Mouse (Mus musculus) frontal cortex, postnatal 36 days (tissue): ENCODE data around the gene Tmem104.

Experiments used
- DNase-seq, 2 experiments: peaks; one replicate each; pipeline ENCODE4 v3.0.0; 2022; ENCODE audit warnings: low spot score in 2 of 2

The Tmem104 gene

GRCm38 (mm10) chr11:115279726-115280125 lies 92.4 kb downstream of the Tmem104 start:
- DNase-seq, result no peak

GRCm38 (mm10) chr11:115282295-115282694 lies 95.0 kb downstream of the Tmem104 start:
- DNase-seq, result peak in 1 of 2 experiments; percentile 28

DNA sequence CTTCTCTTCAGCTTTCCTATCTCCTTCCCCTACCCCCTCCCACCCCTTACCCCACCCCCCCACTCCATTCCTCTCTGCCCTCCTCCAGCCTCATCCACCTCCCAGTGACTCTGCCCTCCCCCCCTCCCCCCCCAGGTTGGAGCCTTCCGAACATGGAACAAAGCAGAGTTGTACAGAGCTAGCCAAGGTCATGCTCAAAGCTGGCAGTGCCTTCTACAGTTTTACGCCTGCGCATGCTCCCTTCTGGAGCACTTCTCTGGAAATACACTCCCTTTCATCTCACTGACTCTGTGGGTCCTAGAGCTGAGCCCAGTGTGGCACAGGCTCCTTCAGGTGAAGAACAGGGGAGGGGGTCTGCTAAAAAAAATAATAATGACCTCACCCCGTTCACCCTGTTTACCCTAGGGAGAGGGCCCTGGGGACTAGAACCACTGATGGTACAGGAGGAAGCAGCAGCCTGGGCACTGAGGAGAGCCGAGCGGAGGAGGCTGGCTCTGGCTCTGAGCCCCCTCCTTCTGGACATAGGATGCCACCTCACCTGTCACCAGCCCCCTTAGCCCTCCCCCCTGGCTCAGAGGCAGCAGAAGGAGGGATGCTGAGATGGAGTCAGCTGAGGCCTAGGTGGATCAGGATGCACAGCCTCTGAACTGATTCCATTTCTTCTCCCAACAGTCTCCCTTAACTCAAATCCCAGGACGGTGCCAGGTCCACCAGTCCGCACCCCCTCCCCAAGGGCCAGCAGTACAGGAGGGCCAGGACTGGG lies 95.6 kb downstream of the Tmem104 start:
- DNase-seq, result no peak

DNA sequence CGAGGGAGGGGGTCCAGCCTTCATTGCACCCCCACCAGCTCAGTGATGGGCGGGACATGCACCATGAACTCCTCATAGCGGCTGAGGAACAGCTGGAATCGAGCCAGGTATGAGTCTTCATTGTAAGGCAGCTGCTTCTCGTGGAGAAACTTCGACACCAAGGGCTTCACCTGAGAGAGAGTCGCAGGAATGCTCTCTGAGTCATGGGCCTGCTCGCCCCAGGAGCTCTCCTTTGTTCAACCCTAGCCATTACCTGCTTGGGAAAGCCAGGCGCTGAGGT lies 96.1 kb downstream of the Tmem104 start:
- DNase-seq, result no peak

GRCm38 (mm10) chr11:115283891-115284620 lies 96.8 kb downstream of the Tmem104 start:
- no peak for DNase-seq

DNA sequence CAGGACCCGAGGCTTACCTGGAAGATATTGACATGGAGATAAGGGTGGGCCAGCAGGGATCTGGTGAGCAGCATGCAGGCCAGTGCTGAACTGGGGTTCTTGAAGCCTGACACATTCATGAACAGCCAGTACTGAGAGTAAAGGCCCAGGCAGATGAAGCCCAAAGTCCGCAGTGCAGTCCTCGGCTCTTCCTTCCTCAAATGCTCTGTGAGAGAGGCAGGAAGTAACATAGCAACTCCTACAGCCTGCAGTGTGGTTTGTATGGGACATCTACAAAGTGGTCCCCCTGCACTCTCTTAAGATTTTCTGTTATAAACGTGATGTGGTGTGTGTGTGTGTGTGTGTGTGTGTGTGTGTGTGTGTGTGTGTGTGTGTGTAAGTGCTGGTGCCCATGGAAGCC lies 98.0 kb downstream of the Tmem104 start:
- DNase-seq, result no peak

DNA sequence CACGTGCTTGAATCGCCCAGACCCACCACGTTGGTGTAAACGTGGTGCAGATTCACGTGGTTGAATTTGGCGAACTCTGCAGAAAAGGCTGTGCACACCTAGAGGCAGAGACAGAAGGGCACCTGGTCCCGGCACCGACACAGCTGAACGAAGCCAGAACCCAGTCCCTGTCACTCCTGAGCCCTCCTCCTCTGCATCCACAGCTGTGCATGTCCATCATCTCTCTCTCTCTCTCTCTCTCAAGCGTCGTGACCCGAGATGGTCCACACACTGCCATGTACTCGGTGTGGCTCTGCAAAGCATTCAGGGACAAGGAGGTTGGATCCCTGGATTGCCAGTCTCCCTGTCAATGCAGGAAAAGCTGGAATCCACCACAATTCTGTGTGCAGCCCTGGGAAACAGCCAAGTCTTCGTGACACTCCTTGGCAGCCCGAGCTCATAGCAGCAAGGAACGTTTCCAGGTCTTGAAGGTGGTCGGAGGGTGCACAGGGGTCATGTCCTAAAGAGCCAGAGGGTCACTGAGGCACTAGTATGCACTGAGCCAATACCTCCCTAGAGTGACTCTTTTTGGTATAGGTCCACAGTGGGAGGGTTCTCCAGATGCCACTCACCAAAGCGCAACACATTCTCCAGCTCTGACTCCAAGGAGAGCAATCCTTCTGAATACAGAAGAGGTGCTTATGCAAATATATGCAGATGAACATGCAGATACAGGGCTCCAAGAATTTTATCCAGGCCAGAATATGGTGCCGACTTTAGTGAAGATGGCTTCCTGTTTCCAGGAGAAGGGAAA lies 99.1 kb downstream of the Tmem104 start:
- DNase-seq, result peak in 1 of 2 experiments; percentile 54

DNA sequence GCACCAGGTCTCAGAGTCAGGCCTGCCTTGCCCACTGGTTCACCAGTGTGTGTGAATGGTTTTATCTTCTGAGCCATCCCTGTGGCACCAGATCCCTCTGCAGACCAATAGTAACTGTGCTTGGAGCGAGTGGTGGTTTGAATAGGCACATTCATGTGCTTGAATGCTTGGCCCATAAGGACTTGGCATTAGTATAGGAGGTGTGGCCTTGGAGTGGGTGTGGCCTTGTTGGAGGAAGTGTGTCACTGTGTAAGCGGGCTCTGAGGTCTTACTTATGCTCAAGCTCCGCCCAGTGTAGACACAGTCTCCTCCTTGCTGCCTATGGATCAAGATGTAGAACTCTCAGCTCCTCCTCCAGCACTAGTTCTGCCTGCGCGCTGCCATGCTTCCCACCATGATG lies 100.1 kb downstream of the Tmem104 start:
- DNase-seq, result no peak

- DNase-seq, result no peak
Observed at GRCm38 (mm10) chr11:115288305-115288704, 101.0 kb downstream of the Tmem104 start.

GRCm38 (mm10) chr11:115289885-115290284 lies 102.6 kb downstream of the Tmem104 start:
- no peak for DNase-seq

GRCm38 (mm10) chr11:115290314-115290713 lies 103.0 kb downstream of the Tmem104 start:
- no peak for DNase-seq

DNA sequence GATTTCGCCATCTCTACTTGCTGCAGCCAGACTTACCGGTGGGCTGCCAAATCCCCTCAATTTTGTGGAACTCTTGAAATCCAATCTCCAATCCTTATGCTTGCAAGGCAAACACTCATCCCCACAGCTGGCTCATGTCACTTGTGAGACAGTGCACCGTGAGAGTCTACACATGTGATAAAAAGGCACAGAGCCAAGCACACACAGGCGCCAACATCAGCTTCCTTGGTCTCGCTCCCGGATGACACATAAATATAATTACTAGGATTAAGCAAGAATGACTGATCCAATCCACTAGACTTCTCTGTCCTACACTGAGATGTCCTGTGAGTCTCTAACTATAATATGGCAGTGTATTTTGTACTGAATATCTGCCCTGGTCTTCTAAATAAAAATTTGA lies 103.6 kb downstream of the Tmem104 start:
- DNase-seq, result no peak

- DNase-seq, result no peak
Observed at GRCm38 (mm10) chr11:115291503-115291902, 104.2 kb downstream of the Tmem104 start.

GRCm38 (mm10) chr11:115292631-115293375 lies 105.5 kb downstream of the Tmem104 start:
- DNase-seq, result no peak

GRCm38 (mm10) chr11:115295939-115296338 lies 108.7 kb downstream of the Tmem104 start:
- no peak for DNase-seq
